Mouse (Mus musculus): ENCODE results near the gene Xxylt1.

The Xxylt1 gene

DNA sequence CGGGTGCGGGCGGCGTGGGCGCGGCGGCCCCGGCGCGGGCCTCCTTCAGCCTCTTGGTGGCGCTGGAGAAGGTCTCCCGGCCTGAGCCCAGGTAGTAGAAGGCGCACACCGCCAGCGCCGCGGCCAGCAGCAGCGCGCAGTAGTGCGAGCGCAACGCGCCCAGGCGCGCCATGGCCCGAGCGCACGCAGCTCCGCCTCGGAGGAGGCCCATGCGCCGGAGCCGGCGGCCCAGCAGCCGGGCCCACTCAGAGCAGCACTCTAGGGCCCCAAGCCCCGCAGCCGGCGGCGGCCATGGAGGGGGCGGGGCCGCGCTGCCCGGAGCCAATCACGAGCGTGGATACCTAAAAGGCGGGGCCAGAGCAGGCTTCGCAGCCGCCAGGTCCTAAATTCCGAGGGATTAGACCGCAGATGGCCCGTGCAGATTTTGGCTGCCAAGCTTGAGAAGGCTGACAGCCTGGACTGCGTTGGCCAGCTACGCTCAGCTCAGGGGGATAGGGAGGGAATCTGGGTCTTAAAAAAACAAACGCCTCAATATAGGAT is at the start of gene Xxylt1:
Gene Xxylt1, minus strand, starts transcription at position 308 of the 540 bp plus-strand sequence.
- WGBS, result under 1% methylated on average over 54 of the region's 54 CpGs

DNA sequence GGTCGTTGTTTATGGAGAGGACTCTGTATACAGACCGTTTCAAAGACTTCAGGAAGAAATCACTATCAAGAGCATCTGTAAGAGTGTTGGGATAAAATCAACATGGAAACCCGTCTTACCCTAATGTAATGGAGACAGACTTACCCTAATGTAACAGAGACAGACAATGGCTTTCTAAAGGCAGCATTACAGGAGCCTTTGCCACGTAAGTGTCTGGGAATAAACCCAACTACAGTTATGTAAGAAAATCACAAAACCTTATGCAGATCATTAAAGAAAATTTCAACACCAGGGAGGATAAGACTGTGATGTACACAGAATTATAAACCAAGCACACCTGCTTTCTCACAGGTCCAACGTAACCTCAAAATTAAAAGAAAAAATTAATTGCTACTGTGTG is 46.9 kb upstream of the Xxylt1 start:
- WGBS, result 63% methylated on average over 5 of the region's 5 CpGs

GRCm38 (mm10) chr16:31124991-31125390 is 43.8 kb upstream of the Xxylt1 start:
- 72% methylated on average over 5 of the region's 5 CpGs for WGBS

DNA sequence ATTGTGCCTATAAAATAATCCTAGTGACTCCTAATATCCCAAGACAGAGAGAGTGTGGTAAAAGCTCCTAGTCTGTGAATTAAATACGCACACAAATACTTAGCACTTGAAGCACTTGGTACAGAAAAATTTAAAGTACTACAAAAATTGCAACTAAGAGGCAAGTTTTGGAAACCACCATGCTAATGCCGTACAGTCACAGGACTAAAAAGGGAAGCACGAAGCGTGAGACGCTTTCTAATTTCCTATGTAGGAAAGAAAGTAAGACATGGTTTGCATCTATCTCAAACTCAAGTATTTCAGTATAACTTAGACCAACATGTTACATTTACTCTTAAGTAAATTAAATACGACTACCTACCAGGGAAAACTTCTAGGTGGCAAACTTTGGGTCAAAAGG is 40.4 kb upstream of the Xxylt1 start:
- WGBS, result 73% methylated on average over 6 of the region's 6 CpGs

DNA sequence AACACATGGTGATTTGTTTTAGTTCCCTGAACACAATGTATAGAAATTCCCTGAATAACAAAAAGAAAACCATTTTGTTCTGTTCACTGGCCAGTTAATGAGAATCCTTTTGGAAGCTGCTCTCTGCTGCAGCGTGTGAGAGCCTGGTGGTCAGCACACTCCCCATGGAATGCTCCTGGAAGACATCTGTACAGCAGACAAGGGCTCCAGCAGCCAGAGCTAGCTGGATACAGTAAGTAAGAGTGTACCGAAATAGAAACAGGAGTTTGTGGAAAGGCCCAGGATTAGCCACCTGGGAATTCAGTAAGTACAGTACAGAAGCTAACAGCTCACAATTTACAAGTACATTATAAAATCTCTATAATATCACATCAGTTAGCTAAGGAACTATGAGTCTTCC is 20.1 kb upstream of the Xxylt1 start:
- WGBS, result 85% methylated on average over 2 of the region's 2 CpGs

GRCm38 (mm10) chr16:31099906-31100305 is 18.7 kb upstream of the Xxylt1 start:
- WGBS, result 70% methylated on average over 1 of the region's 1 CpGs

DNA sequence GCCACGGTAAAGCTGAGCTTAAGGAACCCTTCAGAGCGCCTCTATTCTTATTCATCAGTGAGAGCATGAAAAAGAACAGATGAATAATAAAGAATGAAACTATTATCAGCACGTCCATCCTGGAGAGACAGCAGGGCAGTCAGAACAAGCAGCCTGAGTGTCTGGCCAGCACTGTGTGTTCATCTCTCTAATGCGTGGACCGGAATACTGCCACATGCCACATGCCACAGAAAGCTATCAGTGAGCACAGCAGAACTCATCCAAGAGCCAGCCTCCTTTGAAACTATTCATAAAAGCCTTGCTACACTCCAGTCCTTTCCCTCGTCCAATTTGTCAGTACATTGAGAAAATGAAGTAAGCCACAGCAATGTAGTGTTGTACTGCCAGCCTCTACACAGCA is 12.8 kb upstream of the Xxylt1 start:
- 54% methylated on average over 6 of the region's 6 CpGs for WGBS

GRCm38 (mm10) chr16:31093186-31093585 is 12.0 kb upstream of the Xxylt1 start:
- 82% methylated on average over 9 of the region's 9 CpGs for WGBS

GRCm38 (mm10) chr16:31081891-31082290 is 659 bp upstream of the Xxylt1 start:
- WGBS, result 66% methylated on average over 6 of the region's 6 CpGs

DNA sequence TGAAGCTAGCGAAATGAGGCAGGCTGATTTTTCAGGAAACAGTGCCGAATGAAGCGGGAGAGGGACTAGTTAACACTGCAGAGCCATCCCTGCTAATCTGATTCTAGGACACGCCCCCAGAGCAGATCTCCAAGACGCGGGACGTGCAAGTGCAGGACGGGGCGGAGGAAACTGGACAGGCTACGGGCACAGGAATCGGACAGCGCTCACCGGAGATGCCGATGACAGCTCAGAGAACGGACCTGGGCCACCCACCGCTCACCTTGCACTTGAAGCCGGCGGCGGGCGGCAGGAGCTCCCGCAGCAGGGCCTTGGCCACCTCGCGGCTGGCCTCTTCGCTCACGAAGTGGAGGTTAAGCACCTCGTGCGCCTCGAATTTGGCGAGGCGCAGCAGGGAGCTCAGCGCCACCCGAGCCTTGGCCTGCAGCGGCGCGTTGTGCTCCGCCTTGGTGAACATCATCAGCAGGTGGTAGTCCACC is 620 bp downstream of the Xxylt1 start:
- under 1% methylated on average over 36 of the region's 36 CpGs for WGBS

GRCm38 (mm10) chr16:31077396-31077795 is 3.8 kb downstream of the Xxylt1 start:
- WGBS, result 86% methylated on average over 5 of the region's 5 CpGs

DNA sequence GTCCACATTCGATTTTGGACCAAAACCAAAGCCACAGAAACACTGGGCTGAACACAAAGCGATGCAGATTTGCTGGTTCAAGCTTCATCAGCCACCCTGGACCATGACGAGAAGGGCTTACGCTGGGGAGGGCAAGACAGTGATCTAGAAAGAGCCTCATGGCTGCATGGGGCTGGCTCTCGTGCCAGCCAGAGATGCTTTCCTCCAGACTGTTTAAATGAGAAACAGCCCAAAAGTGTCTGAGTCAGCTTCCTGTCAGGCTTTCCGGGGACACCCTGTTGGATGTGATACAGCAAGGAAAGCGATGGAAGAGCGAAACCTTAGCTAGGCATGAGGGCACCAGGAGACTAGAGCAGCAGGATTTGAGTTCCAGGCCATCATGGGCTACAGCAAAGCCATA is 4.8 kb downstream of the Xxylt1 start:
- WGBS, result 59% methylated on average over 8 of the region's 8 CpGs

DNA sequence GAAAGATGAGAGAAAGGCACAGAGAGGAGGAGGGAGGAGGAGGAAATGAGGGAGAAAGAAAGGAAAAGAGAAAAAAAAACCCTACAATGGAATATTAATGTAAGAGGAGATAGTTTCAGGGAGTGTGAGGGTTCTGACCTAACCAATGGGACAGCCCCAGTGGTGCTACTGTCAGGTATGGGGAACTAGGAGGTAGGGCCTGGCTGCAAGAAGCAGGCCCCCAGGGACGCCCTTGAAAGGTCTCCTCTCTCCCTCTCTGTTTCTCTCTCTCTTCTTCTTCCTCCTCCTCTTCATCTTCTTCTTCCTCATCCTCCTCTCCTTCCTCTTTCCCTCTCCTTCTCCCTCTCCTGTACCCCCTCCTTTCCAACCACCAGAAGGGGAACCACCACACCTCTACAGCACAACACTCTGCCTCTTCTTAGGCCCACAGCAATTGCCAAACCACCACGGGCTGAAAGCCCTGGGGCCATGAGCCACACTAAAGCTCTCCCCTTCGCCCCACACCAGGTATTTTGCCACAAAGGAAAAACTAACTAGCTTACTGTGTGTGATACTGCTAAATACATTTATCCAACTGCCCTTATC is 6.8 kb downstream of the Xxylt1 start:
- 82% methylated on average over 3 of the region's 3 CpGs for WGBS

DNA sequence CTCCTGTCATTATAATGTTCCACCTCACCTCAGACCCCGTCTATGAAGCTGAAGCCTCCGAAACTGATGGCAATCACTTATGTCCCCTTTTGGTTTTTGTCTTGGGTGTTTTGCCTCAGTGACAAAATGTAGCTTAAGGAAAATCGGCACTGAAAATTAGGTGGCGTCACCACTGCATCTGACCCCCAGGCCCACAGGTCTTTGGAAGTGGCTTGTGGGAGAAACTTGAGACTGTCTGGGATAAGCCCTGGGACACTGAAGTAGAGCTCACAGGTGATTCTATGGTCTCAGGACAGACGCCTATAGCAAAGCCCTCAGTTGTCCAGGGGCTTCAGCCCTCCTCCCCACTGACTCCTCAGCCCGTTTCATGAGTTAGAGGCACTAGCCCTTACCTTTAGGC is 9.5 kb downstream of the Xxylt1 start:
- whole genome bisulfite sequencing, result 97% methylated on average over 6 of the region's 6 CpGs

- 18% methylated on average over 21 of the region's 21 CpGs for WGBS
These were observed 10.7 kb downstream of the Xxylt1 start for GRCm38 (mm10) chr16:31070358-31071133.

DNA sequence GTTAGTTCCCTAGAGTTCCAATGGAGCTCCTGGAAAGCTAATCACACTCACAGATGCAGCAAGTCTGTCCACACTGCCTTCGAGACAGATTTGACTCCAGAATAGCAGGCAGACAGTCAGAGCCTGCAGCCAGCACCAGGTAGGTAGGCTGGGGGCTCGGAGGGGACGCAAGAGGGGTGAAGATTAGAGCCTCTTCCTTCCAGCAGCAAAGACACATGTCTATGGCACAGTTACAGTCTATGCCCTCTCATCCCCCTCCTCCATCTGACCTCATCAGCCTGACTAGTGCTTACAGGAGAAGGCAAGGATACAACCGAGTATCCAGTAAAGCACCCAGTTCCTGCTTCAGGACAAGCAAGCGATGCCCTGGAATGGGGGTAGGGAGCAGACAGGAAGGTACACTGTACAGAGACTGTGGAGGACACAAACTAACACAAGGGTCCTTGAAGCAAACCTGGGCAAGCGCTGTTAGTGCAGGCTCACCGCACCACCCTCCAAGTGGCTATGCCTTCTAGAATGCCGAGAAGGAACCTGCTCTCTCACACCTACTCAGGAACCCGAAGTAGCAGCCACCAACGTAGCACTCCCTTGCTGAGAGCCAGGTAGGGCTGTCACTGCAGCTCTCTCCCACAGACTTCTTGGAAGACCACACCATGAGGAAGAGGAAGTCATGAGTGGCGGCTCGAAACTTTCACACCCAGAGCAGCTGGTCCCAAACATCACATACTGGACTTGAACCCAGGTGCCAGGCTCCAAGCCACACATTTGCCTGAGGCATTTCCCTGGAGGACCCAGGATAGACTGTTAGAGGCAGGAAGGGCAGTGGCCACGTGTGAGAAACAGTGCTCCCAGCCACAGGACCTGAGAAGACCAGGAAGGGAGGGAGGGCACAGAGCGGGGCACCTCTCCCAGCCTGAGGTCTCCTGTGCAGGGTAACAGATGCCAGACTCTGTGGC is 11.7 kb downstream of the Xxylt1 start:
- 63% methylated on average over 14 of the region's 14 CpGs for WGBS

DNA sequence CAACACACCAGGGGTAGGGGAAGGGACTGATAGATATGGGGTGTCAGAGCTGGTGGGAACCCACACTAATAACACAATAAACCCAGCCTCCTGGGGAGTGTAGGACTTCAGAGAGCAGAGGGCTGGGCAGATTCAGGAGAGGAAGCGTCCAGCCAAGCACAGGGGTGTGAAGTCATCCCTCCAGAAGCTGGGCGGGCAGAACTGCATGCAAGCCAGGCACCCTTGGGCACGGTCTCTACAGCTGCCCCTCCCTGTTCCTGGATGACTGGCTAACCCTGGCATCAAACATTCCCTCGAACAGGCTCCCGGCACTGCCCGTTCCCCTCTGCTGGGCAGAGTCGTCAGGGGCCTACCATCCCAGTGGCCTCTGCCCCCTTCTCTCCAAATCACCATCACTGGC is 13.0 kb downstream of the Xxylt1 start:
- 82% methylated on average over 7 of the region's 7 CpGs for WGBS

DNA sequence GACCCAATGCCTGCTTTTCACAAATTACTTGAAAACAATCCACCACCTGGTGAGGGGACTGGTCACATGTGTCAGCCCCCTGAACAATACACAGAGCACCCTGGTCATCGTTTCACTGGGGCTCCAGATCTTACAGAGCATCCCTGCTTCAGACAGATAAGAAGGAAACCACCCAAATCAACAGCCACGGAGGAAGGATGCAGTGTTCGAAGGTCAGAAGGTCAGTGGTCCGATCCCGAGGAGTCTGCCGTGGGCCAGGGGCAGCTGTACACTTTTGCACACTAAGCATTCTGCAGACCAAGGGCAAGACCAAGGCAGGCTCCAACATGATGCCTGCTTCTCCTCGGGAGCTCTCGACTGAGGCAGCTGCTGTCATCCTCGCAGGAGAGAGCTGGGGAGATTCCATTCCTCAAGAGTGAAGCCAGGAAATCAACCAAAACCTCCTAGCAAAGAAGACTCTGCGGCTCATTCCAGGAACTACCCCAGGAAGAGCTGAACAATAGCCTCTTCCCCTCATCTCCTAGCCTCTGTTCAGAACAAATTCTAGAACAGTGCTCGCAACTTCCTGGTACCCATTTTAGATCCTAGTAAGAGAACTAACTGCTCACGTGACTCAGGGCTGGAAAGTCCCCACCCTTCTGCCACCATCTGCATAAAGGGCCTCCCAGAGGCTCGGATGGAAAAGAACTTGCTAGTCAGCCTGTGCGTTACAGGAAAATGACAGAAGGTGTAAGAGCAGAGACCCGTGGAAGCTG is 14.7 kb downstream of the Xxylt1 start:
- WGBS, result 59% methylated on average over 15 of the region's 15 CpGs

- 91% methylated on average over 6 of the region's 6 CpGs for WGBS
These were observed 16.4 kb downstream of the Xxylt1 start for GRCm38 (mm10) chr16:31064782-31065181.

DNA sequence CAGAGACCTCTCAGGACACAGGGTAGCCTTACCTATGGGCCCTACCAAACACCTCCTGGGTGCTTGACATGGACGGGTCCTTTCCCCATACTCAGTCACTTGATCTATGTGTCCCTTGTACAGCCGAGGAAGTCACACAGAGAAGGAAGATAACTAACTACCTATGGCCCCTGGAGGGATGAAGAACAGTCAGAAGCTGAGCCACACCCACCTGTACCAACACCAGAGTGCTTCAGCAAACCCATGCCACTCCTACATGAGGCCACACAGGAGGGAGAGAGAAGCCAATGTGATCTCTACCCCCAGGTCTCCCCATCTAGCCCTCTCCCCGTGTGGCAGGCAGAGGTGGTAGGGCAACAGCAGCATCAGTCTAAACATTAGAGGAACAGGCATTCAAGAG is 18.3 kb downstream of the Xxylt1 start:
- 90% methylated on average over 3 of the region's 3 CpGs for WGBS

- 54% methylated on average over 11 of the region's 11 CpGs for WGBS
These were observed 19.9 kb downstream of the Xxylt1 start for GRCm38 (mm10) chr16:31061246-31061880.

Data from cerebral cortex, adult 2 months (tissue).